ENCODE assay signal across 7 mouse cellular contexts in genomic region chr17:5295086-5295947, GRCm38 (mm10).
DNase-seq lines count a peak whose midpoint lies in the region; ATAC-seq and TF ChIP-seq lines count a peak whose summit lies in the region.

No protein-coding gene starts in this region.

- peak; percentile 89 for ATAC-seq in intestine, embryonic 16.5 days

- 56% methylated on average over 19 of the region's 19 CpGs for WGBS in intestine, embryonic 16.5 days

- H3K4me3 ChIP-seq in intestine, embryonic 16.5 days (ENCODE audit: low read length): peak overlapping the region; percentile 17

- no peak for TF ChIP-seq CTCF in brain, embryonic 14.5 days (IDR thresholded peaks at IDR 0.05; ENCODE audit: borderline replicate concordance, extremely low read depth, insufficient read depth, insufficient read length)

- H3K27ac ChIP-seq in intestine, embryonic 16.5 days (ENCODE audit: low read length): peak overlapping the region; percentile 63

- intact Hi-C loops in left cerebral cortex, postnatal 10 days (cut with DNase I): no loop called here

- H3K9me3 ChIP-seq in intestine, embryonic 16.5 days (ENCODE audit: control insufficient read depth, low read length): no peaks in the 10 kb centered on the region

- H3K4me2 ChIP-seq in intestine, embryonic 16.5 days (ENCODE audit: low read depth, low read length): no peak overlapping the region

- no peaks in the 10 kb centered on the region for H3K27me3 ChIP-seq in intestine, embryonic 16.5 days (replicated peaks; ENCODE audit: control insufficient read depth, insufficient read depth, low read length)
- H3K27me3 ChIP-seq in splenic B cell, adult 2 months (ENCODE audit: control insufficient read depth, insufficient read depth, low read length, poor library complexity, severe bottlenecking): no peaks in the 10 kb centered on the region

- DNase-seq in R1 (ENCODE audit: low read depth, low spot score): peak; percentile 85
- peak; percentile 89 for DNase-seq in brain, embryonic 14.5 days (ENCODE audit: low read depth)
- peak; percentile 52 to 67 for DNase-seq in frontal cortex, postnatal 14 days (ENCODE audit: low spot score in 2 of 2)
- peak; percentile 66 for DNase-seq in left cerebral cortex, postnatal 10 days (ENCODE audit: extremely low spot score in 1 of 2, low spot score in 2 of 2)
- DNase-seq in natural killer cell, adult 2 months (ENCODE audit: low spot score in 2 of 2): peak; percentile 22 to 79
- DNase-seq in splenic B cell, adult 2 months (ENCODE audit: low read depth, low spot score): peak; percentile 94

- TF ChIP-seq POLR2A in brain, embryonic 14.5 days (IDR thresholded peaks at IDR 0.05; ENCODE audit: borderline replicate concordance, extremely low read depth, insufficient read depth, insufficient read length, poor library complexity, severe bottlenecking): no peak

- peaks cover 6% of the 10 kb centered on the region; the same call in 1 of the 2 replicates for H3K36me3 ChIP-seq in intestine, embryonic 16.5 days (ENCODE audit: control insufficient read depth, insufficient read depth, low read length)
- H3K36me3 ChIP-seq in splenic B cell, adult 2 months (ENCODE audit: control insufficient read depth, insufficient read depth, low read length, poor library complexity, severe bottlenecking): peaks cover 5% of the 10 kb centered on the region

- peaks cover 19% of the 10 kb centered on the region for H3K4me1 ChIP-seq in intestine, embryonic 16.5 days (ENCODE audit: control insufficient read depth, insufficient read depth, low read length)

- H3K9ac ChIP-seq in intestine, embryonic 16.5 days (ENCODE audit: low read depth, low read length): no peak overlapping the region

Comparison
In these comparisons a context has a peak if more than half of its experiments do, and no peak if none do; other contexts are left out.
1. Peak in every context shown above with its lines: DNase-seq, ATAC-seq, H3K4me3 ChIP-seq and H3K27ac ChIP-seq.